Mouse (Mus musculus) embryonic fibroblast, embryonic 13.5 days (primary cell): ENCODE results near the gene Galnt10.

Experiments
- CTCF ChIP-seq: IDR thresholded peaks from 2 replicates; pipeline ENCODE4 v1.5.1; 2011; ENCODE audit warnings: mild to moderate bottlenecking, control low read depth, low read length, moderate library complexity, borderline replicate concordance; ENCODE audit not compliant: insufficient read depth
- POLR2A ChIP-seq: IDR thresholded peaks from 2 replicates; pipeline ENCODE4 v1.6.1; 2011; ENCODE audit warnings: low read depth, mild to moderate bottlenecking, control low read depth, low read length, moderate library complexity

GRCm38 (mm10) chr11:57832552-57833201 is 187.4 kb downstream of the Galnt10 start, which contains the start of gene Hand1:
- TF ChIP-seq POLR2A, result no peak
- TF ChIP-seq CTCF, result no peak
